Mouse (Mus musculus) stomach, embryonic 14.5 days (tissue): ENCODE measurements around the gene Myo1e. TPM values are rescaled to one million over a fixed set of nuclear protein-coding genes. Genes with fewer than 3 reads are reported as not detected.
A peak's percentile ranks its signal among the peaks of the same experiment; 100 is the strongest.

Experiments used
- ATAC-seq: fragments of 200-750 bp; cut with Nextera tagmentation; 2 replicates; pipeline ENCODE4 v1.8.0; 2017; ENCODE audit warnings: low read depth, moderate TSS enrichment; ENCODE audit not compliant: insufficient number of reproducible peaks, insufficient read depth, low FRiP score
- H3K27ac ChIP-seq: fragments of 300-500 bp; sonication (generic); 2 replicates; pipeline ENCODE4 v1.5.1; 2014; ENCODE audit warnings: mild to moderate bottlenecking, low read length, moderate library complexity, mixed read lengths
- H3K27me3 ChIP-seq: fragments of 300-500 bp; sonication (generic); 2 replicates; pipeline ENCODE4 v1.6.1; 2014; ENCODE audit warnings: low read length, control low read depth, mixed read lengths; ENCODE audit not compliant: control insufficient read depth, insufficient read depth
- H3K36me3 ChIP-seq: fragments of 300-500 bp; sonication (generic); 2 replicates; pipeline ENCODE4 v1.6.1; 2014; ENCODE audit warnings: mild to moderate bottlenecking, control low read depth, low read length, moderate library complexity, mixed read lengths; ENCODE audit not compliant: control insufficient read depth, insufficient read depth
- H3K4me1 ChIP-seq: fragments of 300-500 bp; sonication (generic); 2 replicates; pipeline ENCODE4 v1.6.1; 2014; ENCODE audit warnings: low read length, control low read depth, mixed read lengths; ENCODE audit not compliant: control insufficient read depth, insufficient read depth
- H3K4me2 ChIP-seq: fragments of 300-500 bp; sonication (generic); replicated peaks from 2 replicates; pipeline ENCODE4 v1.6.1; 2014; ENCODE audit warnings: low read depth, low read length, control low read depth
- H3K4me3 ChIP-seq: fragments of 300-500 bp; sonication (generic); 2 replicates; pipeline ENCODE4 v1.5.1; 2014; ENCODE audit warnings: low read depth, low read length, control low read depth
- H3K9ac ChIP-seq: fragments of 300-500 bp; sonication (generic); replicated peaks from 2 replicates; pipeline ENCODE4 v1.6.1; 2014; ENCODE audit warnings: low read depth, mild to moderate bottlenecking, control low read depth, low read length, moderate library complexity, mixed read lengths
- H3K9me3 ChIP-seq: fragments of 300-500 bp; sonication (generic); 2 replicates; pipeline ENCODE4 v1.6.1; 2016; ENCODE audit warnings: low read depth, low read length, control low read depth; ENCODE audit not compliant: control insufficient read depth
- WGBS: fragments of 180-500 bp; shearing (Covaris S2); extraction: QIAGEN DNeasy Blood & Tissue Kit; methylation state at CpG from one replicate; pipeline ENCODE4 v1.1.7; 2014; 5-methylcytosine and 5-hydroxymethylcytosine counted together
- polyA plus RNA-seq: library from polyadenylated mRNA; unstranded; fragments of >200 nt; fragmentation: Nextera tagmentation; extraction: Ambion mirVana; gene quantifications from 2 replicates; pipeline ENCODE4 v1.2.1, GENCODE M21; 2014

Gene Myo1e
- 23.2 and 30.1 TPM in 2 replicates for polyA plus RNA-seq

DNA sequence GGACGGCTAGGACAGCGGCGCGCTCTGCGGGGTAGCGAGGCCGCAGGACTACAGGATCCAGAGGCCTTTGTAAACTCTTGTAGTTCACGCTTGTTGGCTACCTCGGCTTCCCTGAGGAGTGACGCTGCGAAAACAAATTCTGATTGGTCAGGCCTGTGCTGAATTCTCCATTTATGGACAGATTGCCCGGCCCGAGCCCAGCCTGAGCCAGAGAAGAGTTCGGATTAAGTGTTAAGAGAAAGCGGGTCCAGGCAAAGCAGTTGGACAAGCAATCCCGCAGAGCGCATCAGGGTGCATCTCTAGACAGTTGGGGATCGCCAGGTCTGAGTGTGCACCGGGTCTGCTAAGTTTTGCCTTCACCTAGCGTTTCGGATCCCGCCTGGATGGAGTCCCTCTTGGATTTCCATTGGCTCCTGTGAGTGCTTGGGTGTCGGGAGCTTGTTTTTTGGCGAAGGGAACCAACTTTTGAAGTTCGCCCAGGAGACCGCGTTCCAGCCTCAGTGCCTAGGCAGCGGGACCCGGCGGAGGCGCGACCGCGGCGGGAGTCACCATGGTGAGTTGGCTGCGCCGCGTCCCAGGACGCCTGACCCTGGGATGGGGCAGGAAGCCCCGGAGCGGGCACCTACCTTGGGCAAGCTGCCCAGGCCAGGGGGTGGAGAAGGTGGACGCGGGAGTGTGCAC is at the start of gene Myo1e:
Gene Myo1e (plus strand): TSS at position 200 of the 681 bp plus-strand sequence.
- peak within 1 kb of the TSS; percentile 95 for H3K4me2 ChIP-seq
- no peaks in the 10 kb centered on the region for H3K27me3 ChIP-seq
- no peaks in the 10 kb centered on the region for H3K36me3 ChIP-seq
- H3K9me3 ChIP-seq, result 0 out of 2 replicates have a peak, but pooled peaks cover 4% of the 10 kb centered on the region
- H3K9ac ChIP-seq, result peak within 1 kb of the TSS; percentile 80
- H3K4me1 ChIP-seq, result peaks cover 9% of the 10 kb centered on the region; the same call in 1 of the 2 replicates
- ATAC-seq, result peak; percentile 93
- H3K27ac ChIP-seq, result peak within 1 kb of the TSS; percentile 92
- WGBS, result under 1% methylated on average over 43 of the region's 43 CpGs
- peak within 1 kb of the TSS; percentile 74 for H3K4me3 ChIP-seq

DNA sequence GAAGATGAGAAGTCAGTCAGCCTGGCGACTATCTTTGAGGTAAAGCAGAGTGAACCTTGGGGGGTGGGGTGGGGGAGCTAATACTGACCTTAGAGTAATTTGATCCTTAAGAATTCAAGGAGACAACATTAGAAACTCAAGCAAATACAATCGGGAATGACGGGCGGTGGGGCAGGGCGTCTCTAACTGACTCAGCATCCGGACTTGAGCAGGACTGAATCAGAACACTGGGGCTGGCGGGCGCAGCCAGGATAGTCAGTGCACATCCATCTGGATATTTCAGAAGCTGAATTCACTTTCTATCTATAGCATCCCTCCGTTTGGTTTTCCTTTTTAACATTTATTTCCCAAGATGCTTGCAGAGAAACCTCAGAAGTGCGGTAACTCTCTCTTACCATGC is 47.1 kb upstream of the Myo1e start:
- no peak for ATAC-seq
- no peak overlapping the region for H3K4me3 ChIP-seq
- 66% methylated on average over 10 of the region's 10 CpGs for WGBS
- H3K27ac ChIP-seq, result no peak overlapping the region
- no peaks in the 10 kb centered on the region for H3K27me3 ChIP-seq
- H3K4me1 ChIP-seq, result no peaks in the 10 kb centered on the region
- no peak overlapping the region for H3K9ac ChIP-seq
- H3K4me2 ChIP-seq, result no peak overlapping the region
- no peaks in the 10 kb centered on the region for H3K9me3 ChIP-seq
- no peaks in the 10 kb centered on the region for H3K36me3 ChIP-seq

DNA sequence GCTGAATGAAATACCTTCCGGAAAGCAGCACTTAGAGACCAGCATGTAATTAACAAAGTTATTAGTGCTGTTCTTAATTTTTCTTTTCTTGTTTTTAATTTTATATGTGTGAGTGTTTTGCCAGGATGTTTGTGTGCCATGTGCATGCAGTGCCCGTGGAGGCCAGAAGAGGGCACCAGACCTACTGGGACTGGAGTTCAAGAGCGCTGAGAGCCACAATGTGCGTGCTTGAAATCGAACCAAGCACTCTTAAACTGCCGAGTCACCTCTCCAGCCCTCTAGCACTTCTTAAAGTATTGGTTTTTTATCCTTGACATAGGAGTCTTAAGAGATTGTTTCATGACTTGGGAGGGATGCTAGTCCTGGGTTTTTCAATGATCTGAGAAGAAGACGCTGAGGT is 38.2 kb upstream of the Myo1e start:
- Histone ChIP-seq H3K9ac (no peak overlapping the region), H3K4me3 (no peak overlapping the region), H3K4me1 (no peaks in the 10 kb centered on the region), H3K27me3 (no peaks in the 10 kb centered on the region), H3K9me3 (no peaks in the 10 kb centered on the region), H3K4me2 (no peak overlapping the region), H3K27ac (no peak overlapping the region), H3K36me3 (no peaks in the 10 kb centered on the region)
- WGBS, result 85% methylated on average over 7 of the region's 7 CpGs
- no peak for ATAC-seq

DNA sequence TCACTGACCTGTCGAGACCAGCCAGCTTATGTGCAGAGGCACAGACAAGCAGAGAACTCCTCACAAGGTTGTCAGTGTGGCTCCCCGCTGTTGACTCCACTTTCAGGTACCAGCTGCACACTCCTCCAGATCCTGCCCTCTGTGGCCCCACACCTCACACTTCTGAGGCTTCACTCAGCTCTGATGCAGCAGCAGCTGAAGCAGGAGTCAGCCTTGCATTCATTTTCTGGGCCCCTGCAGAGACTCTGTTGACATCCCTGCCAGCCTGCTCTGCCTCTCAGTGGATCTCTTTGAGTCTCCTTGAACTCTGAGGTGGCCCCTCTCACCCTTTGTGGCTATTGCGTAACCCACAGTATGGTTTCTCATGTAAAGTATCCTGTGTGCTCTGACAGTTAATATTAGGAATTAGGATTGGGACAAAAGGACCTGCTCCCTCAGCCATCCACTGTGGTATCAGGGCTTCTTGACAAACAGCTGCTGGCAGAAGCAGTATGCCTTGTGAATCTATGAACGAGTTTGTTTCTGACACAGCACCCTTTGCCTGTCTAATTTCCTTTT is 32.8 kb upstream of the Myo1e start:
- H3K36me3 ChIP-seq, result no peaks in the 10 kb centered on the region
- H3K9ac ChIP-seq, result no peak overlapping the region
- no peak overlapping the region for H3K27ac ChIP-seq
- H3K4me1 ChIP-seq, result no peaks in the 10 kb centered on the region
- H3K4me3 ChIP-seq, result no peak overlapping the region
- no peak for ATAC-seq
- no peaks in the 10 kb centered on the region for H3K9me3 ChIP-seq
- H3K4me2 ChIP-seq, result no peak overlapping the region
- WGBS, result 62% methylated on average over 4 of the region's 4 CpGs
- no peaks in the 10 kb centered on the region for H3K27me3 ChIP-seq

DNA sequence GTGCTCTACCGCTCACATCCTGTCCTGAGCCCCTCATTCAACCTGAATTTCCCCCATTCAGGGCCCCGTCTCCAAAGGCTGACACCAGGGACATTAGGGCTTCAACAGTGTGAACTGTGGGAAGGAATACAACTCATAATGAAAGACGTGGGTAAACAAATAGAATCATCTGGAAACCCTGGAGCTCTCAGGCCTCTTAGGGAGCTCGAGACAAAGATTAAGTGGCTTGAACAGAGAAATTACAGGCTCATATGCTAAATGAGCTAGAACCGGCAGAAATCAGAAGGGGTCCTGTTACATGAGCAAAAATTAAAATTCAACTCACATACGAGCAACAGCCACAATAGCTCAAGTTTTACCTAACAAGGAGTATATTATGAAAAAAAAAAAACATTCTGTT is 32.3 kb upstream of the Myo1e start:
- Histone ChIP-seq H3K36me3 (no peaks in the 10 kb centered on the region), H3K4me3 (no peak overlapping the region), H3K9me3 (no peaks in the 10 kb centered on the region), H3K9ac (no peak overlapping the region), H3K4me1 (no peaks in the 10 kb centered on the region), H3K27me3 (no peaks in the 10 kb centered on the region), H3K4me2 (no peak overlapping the region), H3K27ac (no peak overlapping the region)
- 36% methylated on average over 6 of the region's 6 CpGs for WGBS
- ATAC-seq, result no peak

DNA sequence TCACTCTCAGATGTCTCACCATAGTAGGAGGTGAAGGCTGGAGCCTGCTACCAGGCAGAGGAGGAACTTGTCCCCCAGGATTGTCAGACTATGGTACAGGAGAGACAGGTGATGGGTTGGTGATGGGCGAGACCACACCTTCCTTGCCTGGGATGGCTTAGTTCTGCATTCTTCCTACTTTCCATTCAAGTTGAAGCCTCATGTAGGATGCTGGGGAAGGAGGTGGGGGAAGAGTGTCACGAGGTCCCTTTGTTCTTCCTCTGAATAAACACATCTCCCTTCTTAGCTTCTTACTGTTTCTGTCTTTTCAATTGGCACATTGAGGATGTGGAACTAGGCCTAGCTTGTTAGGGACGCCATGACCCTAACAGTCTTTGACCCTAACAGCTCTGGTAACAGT is 30.9 kb upstream of the Myo1e start:
- Histone ChIP-seq H3K27me3 (no peaks in the 10 kb centered on the region), H3K9me3 (no peaks in the 10 kb centered on the region), H3K4me2 (no peak overlapping the region), H3K4me3 (no peak overlapping the region), H3K36me3 (no peaks in the 10 kb centered on the region), H3K9ac (no peak overlapping the region), H3K27ac (no peak overlapping the region), H3K4me1 (no peaks in the 10 kb centered on the region)
- 81% methylated on average over 3 of the region's 3 CpGs for WGBS
- ATAC-seq, result no peak

DNA sequence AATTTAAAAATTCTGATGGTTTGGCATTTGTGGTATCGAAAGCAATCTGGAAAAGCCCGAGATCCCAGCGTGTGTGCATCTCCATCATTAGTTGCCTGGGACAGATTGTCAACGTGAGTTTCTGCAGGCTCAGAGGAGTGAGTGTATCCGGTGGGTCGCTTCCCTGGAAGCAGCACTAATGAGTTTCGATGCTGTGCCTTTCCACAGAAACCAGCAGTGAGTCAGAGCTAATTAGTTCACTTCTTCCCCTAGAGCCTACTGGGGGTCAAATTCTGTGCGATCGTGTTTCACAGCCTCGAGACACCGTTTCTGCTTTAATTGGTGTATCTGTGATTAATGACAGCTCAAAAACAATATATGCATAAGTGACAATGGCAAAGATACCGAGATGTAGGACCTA is 25.4 kb upstream of the Myo1e start:
- Histone ChIP-seq H3K9me3 (no peaks in the 10 kb centered on the region), H3K27ac (no peak overlapping the region), H3K4me3 (no peak overlapping the region), H3K9ac (no peak overlapping the region), H3K36me3 (no peaks in the 10 kb centered on the region), H3K4me2 (no peak overlapping the region), H3K4me1 (no peaks in the 10 kb centered on the region), H3K27me3 (no peaks in the 10 kb centered on the region)
- no peak for ATAC-seq
- WGBS, result 64% methylated on average over 12 of the region's 12 CpGs

DNA sequence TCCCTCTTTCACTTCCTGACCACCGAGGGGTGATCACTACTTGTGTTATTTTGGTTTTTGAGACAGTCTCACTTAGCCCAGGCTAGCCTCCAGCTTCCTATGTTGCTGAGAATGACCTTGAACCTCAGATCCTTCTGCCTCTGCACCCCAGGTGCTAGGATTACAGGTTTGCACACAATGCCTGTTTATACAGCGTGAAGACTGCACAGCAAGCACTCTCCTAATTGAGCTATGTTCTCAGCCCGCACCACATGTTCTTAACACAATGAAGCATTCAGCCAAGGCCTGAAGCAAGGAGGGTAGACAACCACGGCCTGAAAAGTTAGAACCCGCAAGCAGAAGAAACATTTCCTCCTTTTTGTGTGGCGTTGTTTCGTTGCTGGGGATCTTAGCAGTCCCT is 24.5 kb upstream of the Myo1e start:
- H3K27me3 ChIP-seq, result no peaks in the 10 kb centered on the region
- H3K9me3 ChIP-seq, result no peaks in the 10 kb centered on the region
- H3K27ac ChIP-seq, result no peak overlapping the region
- no peaks in the 10 kb centered on the region for H3K4me1 ChIP-seq
- no peaks in the 10 kb centered on the region for H3K36me3 ChIP-seq
- H3K4me2 ChIP-seq, result no peak overlapping the region
- no peak overlapping the region for H3K9ac ChIP-seq
- H3K4me3 ChIP-seq, result no peak overlapping the region
- ATAC-seq, result no peak
- 66% methylated on average over 7 of the region's 7 CpGs for WGBS

DNA sequence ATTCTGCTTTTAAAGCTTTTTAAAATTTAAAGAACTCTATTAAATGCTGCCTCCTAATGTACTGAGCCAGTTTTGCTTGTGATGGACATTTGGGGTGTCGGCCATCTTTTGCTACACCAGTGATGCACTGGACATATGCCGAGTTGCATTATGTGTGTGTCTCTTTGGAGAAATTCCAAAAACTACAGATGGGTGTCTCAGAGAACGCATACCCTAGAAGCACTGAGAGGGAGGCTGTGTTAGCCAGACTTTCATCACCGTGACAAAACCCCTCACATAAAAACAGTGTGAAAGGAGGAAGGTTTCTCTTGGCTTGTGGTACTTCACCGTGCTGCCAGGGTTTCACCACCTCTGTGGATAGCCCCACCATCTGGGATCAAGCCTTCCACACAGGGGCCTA is 14.8 kb upstream of the Myo1e start:
- H3K4me2 ChIP-seq, result no peak overlapping the region
- H3K27me3 ChIP-seq, result no peaks in the 10 kb centered on the region
- H3K36me3 ChIP-seq, result no peaks in the 10 kb centered on the region
- no peak for ATAC-seq
- no peaks in the 10 kb centered on the region for H3K4me1 ChIP-seq
- 81% methylated on average over 5 of the region's 5 CpGs for WGBS
- no peak overlapping the region for H3K9ac ChIP-seq
- no peaks in the 10 kb centered on the region for H3K9me3 ChIP-seq
- no peak overlapping the region for H3K4me3 ChIP-seq
- no peak overlapping the region for H3K27ac ChIP-seq
